Mouse (Mus musculus) colon, adult 2 months (tissue): ENCODE measurements around the gene Irx1. TPM values are rescaled to one million over a fixed set of nuclear protein-coding genes. Genes with fewer than 3 reads are reported as not detected.

Source experiments
- polyA plus RNA-seq: library from polyadenylated mRNA; depleted of rRNA; stranded (reverse); fragments of >200 nt; gene quantifications from 2 replicates; pipeline ENCODE4 v1.2.3, GENCODE M21; 2012; rRNA removed

Irx1 gene
- not detected in 2 replicates for polyA plus RNA-seq

GRCm38 (mm10) chr13:71963356-71964351, at the start of gene Irx1:
Gene Irx1 (minus strand): TSS chr13:71963723.

